Mouse (Mus musculus) bone marrow macrophage, adult 2 months (primary cell): ENCODE measurements around the gene Pld4.

ENCODE experiments used
- CTCF ChIP-seq: IDR thresholded peaks from 2 replicates; pipeline ENCODE4 v1.5.1; 2012; ENCODE audit warnings: low read depth, mild to moderate bottlenecking, low read length, moderate library complexity
- POLR2A ChIP-seq: IDR thresholded peaks from 2 replicates; pipeline ENCODE4 v1.6.1; 2012; ENCODE audit warnings: mild to moderate bottlenecking, low read depth, low read length, borderline replicate concordance

DNA sequence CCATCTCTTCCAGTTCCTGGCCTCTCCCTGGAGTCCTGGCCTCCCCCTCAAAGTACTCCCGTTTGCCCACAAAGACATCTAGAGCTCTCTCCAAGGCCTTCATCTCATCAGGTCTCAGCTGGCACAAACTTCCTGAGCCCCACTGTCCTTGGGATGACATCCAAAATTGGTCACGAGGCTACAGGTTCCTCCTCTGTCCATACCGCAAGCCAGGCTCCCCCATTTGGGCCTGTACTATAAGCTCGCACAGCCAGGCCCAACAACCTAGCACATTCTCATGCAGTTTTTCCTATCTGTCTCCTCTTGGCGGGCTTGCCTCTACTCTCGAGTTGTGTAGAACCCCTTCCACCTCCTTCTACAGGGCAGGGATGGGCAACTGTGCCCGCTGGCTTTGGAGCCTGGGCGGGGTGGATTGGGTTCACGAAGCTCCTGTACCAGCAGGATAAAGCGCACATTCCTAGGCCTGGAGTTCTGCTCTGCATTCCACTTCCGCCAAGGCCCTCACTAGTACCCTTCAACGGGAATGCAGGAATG lies 39.5 kb upstream of the Pld4 start:
- TF ChIP-seq CTCF: no peak
- TF ChIP-seq POLR2A: no peak
